Mouse (Mus musculus) E14TG2a.4 (cell line): ENCODE results near the gene Sh3d19.

Experiments used
- H3K27me3 ChIP-seq: 2 replicates; pipeline ENCODE4 v1.6.1; 2014; ENCODE audit warnings: low read length, control low read depth; ENCODE audit not compliant: insufficient read depth
- H3K36me3 ChIP-seq: 2 replicates; pipeline ENCODE4 v1.6.1; 2014; ENCODE audit warnings: low read length, control low read depth; ENCODE audit not compliant: insufficient read depth
- H3K4me1 ChIP-seq: replicated peaks from 2 replicates; pipeline ENCODE4 v1.6.1; 2014; ENCODE audit warnings: low read depth, low read length, control low read depth
- H3K4me3 ChIP-seq: replicated peaks from 2 replicates; pipeline ENCODE4 v1.5.1; 2014; ENCODE audit warnings: mild to moderate bottlenecking, low read length
- H3K9me3 ChIP-seq: 2 replicates; pipeline ENCODE4 v1.6.1; 2014; ENCODE audit warnings: low read length, control low read depth
- CTCF ChIP-seq: conservative IDR thresholded peaks from 2 replicates; pipeline ENCODE4 v1.5.1; 2014; ENCODE audit warnings: low read length
- NANOG ChIP-seq: IDR thresholded peaks from 2 replicates; pipeline ENCODE4 v1.6.1; 2014; ENCODE audit warnings: borderline replicate concordance, low read length, mixed read lengths
- POU5F1 ChIP-seq: IDR thresholded peaks from 2 replicates; pipeline ENCODE4 v1.6.1; 2014; ENCODE audit warnings: low read length, borderline replicate concordance

The Sh3d19 gene

DNA sequence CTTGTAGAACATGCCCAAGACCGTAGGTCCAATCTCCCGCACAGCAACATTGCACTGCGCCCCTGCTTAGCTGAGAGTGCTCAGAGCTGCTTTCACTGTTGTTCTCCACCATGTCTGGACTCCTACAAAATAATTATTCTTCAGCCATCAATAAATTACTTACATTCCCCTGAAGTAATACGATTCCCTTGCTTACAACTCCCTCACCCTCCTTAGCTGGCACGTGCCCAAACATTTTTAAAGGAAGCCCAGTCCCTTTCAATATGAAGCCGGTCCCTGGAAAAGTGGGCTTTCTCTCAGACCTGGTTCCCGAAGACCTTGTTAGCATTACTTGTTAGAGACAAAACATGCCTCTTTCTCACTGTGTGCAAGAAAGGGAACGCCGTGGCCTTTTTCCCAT lies 178.6 kb downstream of the Sh3d19 start:
- peaks cover 13% of the 10 kb centered on the region for H3K4me1 ChIP-seq
- no peak overlapping the region for H3K4me3 ChIP-seq
- TF ChIP-seq CTCF = no peak
- H3K9me3 ChIP-seq = no peaks in the 10 kb centered on the region
- 0 out of 2 replicates have a peak, but pooled peaks cover 4% of the 10 kb centered on the region for H3K36me3 ChIP-seq
- H3K27me3 ChIP-seq = no peaks in the 10 kb centered on the region

DNA sequence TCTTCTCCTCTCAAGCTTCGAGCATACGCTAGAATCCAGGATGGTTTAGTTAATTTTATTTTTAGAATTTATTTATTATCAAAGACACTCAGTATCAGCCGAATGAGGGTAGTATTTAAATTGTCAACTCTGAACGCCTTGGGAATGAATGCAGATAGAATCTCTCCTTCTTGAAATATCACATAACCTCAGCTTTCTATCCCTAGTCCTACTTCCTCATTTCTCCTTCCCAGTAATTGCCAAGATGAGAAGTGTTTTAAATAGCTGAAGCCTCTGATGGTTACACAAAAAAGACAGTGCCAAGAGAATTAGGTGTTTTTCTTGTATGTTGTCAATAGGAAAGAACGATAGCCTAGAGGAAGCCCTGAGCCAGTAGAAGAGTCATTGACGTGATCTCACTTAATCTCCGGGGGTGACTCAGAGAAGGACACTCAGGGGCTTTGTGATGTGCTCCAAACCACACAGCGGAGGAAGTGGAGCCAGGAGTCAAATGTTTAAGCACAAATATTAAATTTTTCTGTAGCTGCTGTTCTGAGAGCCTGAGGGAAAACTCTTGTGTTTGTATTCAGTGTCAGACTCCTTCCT lies 198.0 kb downstream of the Sh3d19 start:
- H3K4me3 ChIP-seq = no peak overlapping the region
- H3K9me3 ChIP-seq = no peaks in the 10 kb centered on the region
- no peaks in the 10 kb centered on the region for H3K4me1 ChIP-seq
- H3K36me3 ChIP-seq = no peaks in the 10 kb centered on the region
- TF ChIP-seq NANOG = no peak
- no peak for TF ChIP-seq CTCF
- no peak for TF ChIP-seq POU5F1
- H3K27me3 ChIP-seq = peaks cover 3% of the 10 kb centered on the region

DNA sequence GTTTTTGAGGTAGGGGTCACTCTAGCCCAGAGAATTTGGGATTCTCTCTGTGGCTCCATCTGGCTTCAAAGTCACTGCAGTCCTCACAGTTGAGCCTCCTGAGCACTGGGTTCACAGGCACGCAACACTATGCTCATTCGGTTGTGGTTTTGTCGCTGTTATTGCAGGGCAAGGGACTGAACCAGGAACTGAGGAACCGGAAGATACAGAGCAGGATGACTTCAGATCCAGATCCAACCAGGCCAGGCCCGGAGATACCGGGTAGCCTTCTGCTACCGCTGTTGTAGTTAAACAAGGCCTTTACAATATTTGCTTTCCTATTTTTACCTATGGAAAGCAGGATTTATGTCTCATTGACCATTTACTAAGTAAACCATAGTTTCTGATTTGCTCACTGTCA lies 208.8 kb downstream of the Sh3d19 start:
- H3K36me3 ChIP-seq = no peaks in the 10 kb centered on the region
- H3K4me1 ChIP-seq = peaks cover 9% of the 10 kb centered on the region
- no peaks in the 10 kb centered on the region for H3K27me3 ChIP-seq
- TF ChIP-seq POU5F1 (no peak), CTCF (no peak), NANOG (no peak)
- H3K4me3 ChIP-seq = no peak overlapping the region
- H3K9me3 ChIP-seq = no peaks in the 10 kb centered on the region
